Mouse (Mus musculus) liver, embryonic 12.5 days (tissue): ENCODE measurements around the gene Wfdc8. TPM values are rescaled to one million over a fixed set of nuclear protein-coding genes. Genes with fewer than 3 reads are reported as not detected.
"Not testable (repeated sequence)": the region's sequence is repeated elsewhere in the genome, so short reads cannot be mapped to it uniquely, and the experiment has no call there.

Experiments used
- ATAC-seq: fragments of 200-750 bp; cut with Nextera tagmentation; 2 replicates; pipeline ENCODE4 v1.8.0; 2017; ENCODE audit warnings: moderate number of reproducible peaks, mild to moderate bottlenecking, moderate library complexity
- H3K27ac ChIP-seq: fragments of 300-500 bp; sonication (generic); 2 replicates; pipeline ENCODE4 v1.5.1; 2016; ENCODE audit warnings: mild to moderate bottlenecking
- H3K27me3 ChIP-seq: fragments of 300-500 bp; sonication (generic); replicated peaks from 2 replicates; pipeline ENCODE4 v1.6.1; 2016; ENCODE audit warnings: mild to moderate bottlenecking, moderate library complexity
- H3K36me3 ChIP-seq: fragments of 300-500 bp; sonication (generic); 2 replicates; pipeline ENCODE4 v1.6.1; 2016; ENCODE audit warnings: mild to moderate bottlenecking, moderate library complexity
- H3K4me1 ChIP-seq: fragments of 300-500 bp; sonication (generic); 2 replicates; pipeline ENCODE4 v1.6.1; 2016
- H3K4me2 ChIP-seq: fragments of 300-500 bp; sonication (generic); 2 replicates; pipeline ENCODE4 v1.6.1; 2016; ENCODE audit warnings: mild to moderate bottlenecking, moderate library complexity
- H3K4me3 ChIP-seq: fragments of 300-500 bp; sonication (generic); 2 replicates; pipeline ENCODE4 v1.5.1; 2016; ENCODE audit warnings: mild to moderate bottlenecking, moderate library complexity
- H3K9ac ChIP-seq: fragments of 300-500 bp; sonication (generic); 2 replicates; pipeline ENCODE4 v1.6.1; 2016; ENCODE audit warnings: mild to moderate bottlenecking, moderate library complexity
- H3K9me3 ChIP-seq: fragments of 300-500 bp; sonication (generic); replicated peaks from 2 replicates; pipeline ENCODE4 v1.6.1; 2016; ENCODE audit warnings: mild to moderate bottlenecking, moderate library complexity
- WGBS: fragments of 180-500 bp; shearing (Covaris S2); methylation state at CpG from one replicate; pipeline ENCODE4 v1.1.7; 2016; ENCODE audit not compliant: insufficient replicate concordance; 5-methylcytosine and 5-hydroxymethylcytosine counted together
- polyA plus RNA-seq: library from polyadenylated mRNA; unstranded; fragments of >200 nt; fragmentation: Nextera tagmentation; extraction: Ambion mirVana; gene quantifications from 2 replicates; pipeline ENCODE4 v1.2.1, GENCODE M21; 2016

The Wfdc8 gene
- polyA plus RNA-seq, 1 experiment from 2014 or later: not detected

- no peak overlapping the region for H3K4me2 ChIP-seq
These were observed 9.9 kb downstream of the Wfdc8 start for GRCm38 (mm10) chr2:164603482-164603881.

GRCm38 (mm10) chr2:164600179-164600578 is 13.2 kb downstream of the Wfdc8 start:
- Histone ChIP-seq H3K9ac (no peak overlapping the region), H3K4me2 (no peak overlapping the region), H3K36me3 (no peaks in the 10 kb centered on the region), H3K27me3 (no peaks in the 10 kb centered on the region), H3K27ac (no peak overlapping the region), H3K4me3 (no peak overlapping the region), H3K9me3 (peaks cover 10% of the 10 kb centered on the region), H3K4me1 (no peaks in the 10 kb centered on the region)
- ATAC-seq: no peak
- 46% methylated on average over 3 of the region's 3 CpGs for WGBS

More at GRCm38 (mm10) chr2:164603482-164603881, 9.9 kb downstream of the Wfdc8 start:
- WGBS: 54% methylated on average over 3 of the region's 3 CpGs
- no peak for ATAC-seq
- H3K27me3 ChIP-seq: 0 out of 2 replicates have a peak, but pooled peaks cover 4% of the 10 kb centered on the region
- H3K4me3 ChIP-seq: no peak overlapping the region
- H3K9ac ChIP-seq: no peak overlapping the region
- no peaks in the 10 kb centered on the region for H3K36me3 ChIP-seq
- no peak overlapping the region for H3K27ac ChIP-seq
- H3K9me3 ChIP-seq: peaks cover 10% of the 10 kb centered on the region
- H3K4me1 ChIP-seq: no peaks in the 10 kb centered on the region

- no peaks in the 10 kb centered on the region for H3K9me3 ChIP-seq
- WGBS: 43% methylated on average over 4 of the region's 4 CpGs
- H3K9ac ChIP-seq: no peak within 1 kb of the TSS
- no peaks in the 10 kb centered on the region; the same call in 1 of the 2 replicates for H3K27me3 ChIP-seq
- no peak for ATAC-seq
- no peaks in the 10 kb centered on the region for H3K4me1 ChIP-seq
- no peak within 1 kb of the TSS for H3K4me2 ChIP-seq
- no peaks in the 10 kb centered on the region for H3K36me3 ChIP-seq
- H3K27ac ChIP-seq: no peak within 1 kb of the TSS
- no peak within 1 kb of the TSS for H3K4me3 ChIP-seq
These were observed 19.9 kb downstream of the Wfdc8 start, which contains the start of gene Eppin for GRCm38 (mm10) chr2:164593494-164593893. Gene Eppin, minus strand, starts transcription at chr2:164593594.

- no peak overlapping the region for H3K9ac ChIP-seq
- no peak overlapping the region for H3K27ac ChIP-seq
- no peak overlapping the region for H3K4me3 ChIP-seq
- WGBS: 8% methylated on average over 4 of the region's 4 CpGs
- H3K4me2 ChIP-seq: no peak overlapping the region
- ATAC-seq: no peak
- no peaks in the 10 kb centered on the region for H3K4me1 ChIP-seq
- no peaks in the 10 kb centered on the region; the same call in 1 of the 2 replicates for H3K27me3 ChIP-seq
- H3K36me3 ChIP-seq: no peaks in the 10 kb centered on the region
- no peaks in the 10 kb centered on the region for H3K9me3 ChIP-seq
These were observed 21.4 kb downstream of the Wfdc8 start for GRCm38 (mm10) chr2:164592014-164592413.

- not testable (repeated sequence) for H3K4me3 ChIP-seq, H3K27ac ChIP-seq, H3K4me2 ChIP-seq, ATAC-seq, H3K36me3 ChIP-seq, H3K9me3 ChIP-seq, H3K9ac ChIP-seq, H3K4me1 ChIP-seq, H3K27me3 ChIP-seq
- WGBS: 53% methylated on average over 13 of the region's 13 CpGs
These were observed 28.3 kb downstream of the Wfdc8 start, which contains the start of gene Wfdc6a for GRCm38 (mm10) chr2:164585025-164585725. Gene Wfdc6a, minus strand, starts transcription at chr2:164585447.

GRCm38 (mm10) chr2:164573359-164573758 is 40.1 kb downstream of the Wfdc8 start, which contains the start of gene Spint3:
Gene Spint3, minus strand, starts transcription at chr2:164573459.
- not testable (repeated sequence) for ATAC-seq, H3K27me3 ChIP-seq, H3K27ac ChIP-seq, H3K9ac ChIP-seq, H3K4me2 ChIP-seq, H3K4me3 ChIP-seq, H3K9me3 ChIP-seq, H3K4me1 ChIP-seq, H3K36me3 ChIP-seq
- WGBS: 67% methylated on average over 6 of the region's 6 CpGs

- ATAC-seq: no peak
- H3K36me3 ChIP-seq: no peaks in the 10 kb centered on the region
- WGBS: 69% methylated on average over 5 of the region's 5 CpGs
These were observed 46.0 kb downstream of the Wfdc8 start for GRCm38 (mm10) chr2:164567460-164567859.

GRCm38 (mm10) chr2:164566997-164567396 is 46.4 kb downstream of the Wfdc8 start:
- Histone ChIP-seq H3K9me3 (0 out of 2 replicates have a peak, but pooled peaks cover 5% of the 10 kb centered on the region), H3K4me3 (no peak overlapping the region), H3K4me1 (no peaks in the 10 kb centered on the region), H3K27ac (no peak overlapping the region), H3K4me2 (no peak overlapping the region), H3K27me3 (peaks cover 38% of the 10 kb centered on the region), H3K36me3 (no peaks in the 10 kb centered on the region), H3K9ac (no peak overlapping the region)
- WGBS: 60% methylated on average over 2 of the region's 2 CpGs
- ATAC-seq: no peak

More at GRCm38 (mm10) chr2:164567460-164567859, 46.0 kb downstream of the Wfdc8 start:
- Histone ChIP-seq H3K4me2 (no peak overlapping the region), H3K9me3 (0 out of 2 replicates have a peak, but pooled peaks cover 5% of the 10 kb centered on the region), H3K9ac (no peak overlapping the region), H3K27ac (no peak overlapping the region), H3K4me1 (no peaks in the 10 kb centered on the region), H3K27me3 (peaks cover 33% of the 10 kb centered on the region), H3K4me3 (no peak overlapping the region)

- Histone ChIP-seq H3K4me2 (no peak overlapping the region), H3K9ac (no peak overlapping the region), H3K9me3 (0 out of 2 replicates have a peak, but pooled peaks cover 5% of the 10 kb centered on the region), H3K36me3 (no peaks in the 10 kb centered on the region), H3K27ac (no peak overlapping the region), H3K4me1 (no peaks in the 10 kb centered on the region), H3K4me3 (no peak overlapping the region), H3K27me3 (peaks cover 50% of the 10 kb centered on the region)
- 42% methylated on average over 5 of the region's 5 CpGs for WGBS
- ATAC-seq: no peak
These were observed 49.1 kb downstream of the Wfdc8 start for GRCm38 (mm10) chr2:164564346-164564745.

GRCm38 (mm10) chr2:164563339-164564038 is 49.9 kb downstream of the Wfdc8 start:
- ATAC-seq: no peak
- peaks cover 50% of the 10 kb centered on the region for H3K27me3 ChIP-seq
- H3K9me3 ChIP-seq: 0 out of 2 replicates have a peak, but pooled peaks cover 5% of the 10 kb centered on the region
- 2% methylated on average over 32 of the region's 32 CpGs for WGBS
- 0 out of 2 replicates have a peak, but pooled peaks cover 6% of the 10 kb centered on the region for H3K4me1 ChIP-seq
- no peaks in the 10 kb centered on the region for H3K36me3 ChIP-seq
- peak overlapping the region; percentile 15; the same call in 1 of the 2 replicates for H3K9ac ChIP-seq
- H3K4me2 ChIP-seq: peak overlapping the region; percentile 66
- H3K4me3 ChIP-seq: peak overlapping the region; percentile 40
- no peak overlapping the region for H3K27ac ChIP-seq

- no peak within 1 kb of the TSS for H3K27ac ChIP-seq
- no peak for ATAC-seq
- WGBS: 12% methylated on average over 24 of the region's 24 CpGs
- H3K4me3 ChIP-seq: peak within 1 kb of the TSS; percentile 40
- H3K9ac ChIP-seq: peak within 1 kb of the TSS; percentile 15; the same call in 1 of the 2 replicates
- H3K27me3 ChIP-seq: peaks cover 50% of the 10 kb centered on the region
- peak within 1 kb of the TSS; percentile 66 for H3K4me2 ChIP-seq
- 0 out of 2 replicates have a peak, but pooled peaks cover 5% of the 10 kb centered on the region for H3K9me3 ChIP-seq
- no peaks in the 10 kb centered on the region for H3K36me3 ChIP-seq
- 0 out of 2 replicates have a peak, but pooled peaks cover 6% of the 10 kb centered on the region for H3K4me1 ChIP-seq
These were observed 50.8 kb downstream of the Wfdc8 start, which contains the start of gene Wfdc2 for GRCm38 (mm10) chr2:164562391-164563188. Gene Wfdc2, plus strand, starts transcription at chr2:164562413.
